In the genomic region with DNA sequence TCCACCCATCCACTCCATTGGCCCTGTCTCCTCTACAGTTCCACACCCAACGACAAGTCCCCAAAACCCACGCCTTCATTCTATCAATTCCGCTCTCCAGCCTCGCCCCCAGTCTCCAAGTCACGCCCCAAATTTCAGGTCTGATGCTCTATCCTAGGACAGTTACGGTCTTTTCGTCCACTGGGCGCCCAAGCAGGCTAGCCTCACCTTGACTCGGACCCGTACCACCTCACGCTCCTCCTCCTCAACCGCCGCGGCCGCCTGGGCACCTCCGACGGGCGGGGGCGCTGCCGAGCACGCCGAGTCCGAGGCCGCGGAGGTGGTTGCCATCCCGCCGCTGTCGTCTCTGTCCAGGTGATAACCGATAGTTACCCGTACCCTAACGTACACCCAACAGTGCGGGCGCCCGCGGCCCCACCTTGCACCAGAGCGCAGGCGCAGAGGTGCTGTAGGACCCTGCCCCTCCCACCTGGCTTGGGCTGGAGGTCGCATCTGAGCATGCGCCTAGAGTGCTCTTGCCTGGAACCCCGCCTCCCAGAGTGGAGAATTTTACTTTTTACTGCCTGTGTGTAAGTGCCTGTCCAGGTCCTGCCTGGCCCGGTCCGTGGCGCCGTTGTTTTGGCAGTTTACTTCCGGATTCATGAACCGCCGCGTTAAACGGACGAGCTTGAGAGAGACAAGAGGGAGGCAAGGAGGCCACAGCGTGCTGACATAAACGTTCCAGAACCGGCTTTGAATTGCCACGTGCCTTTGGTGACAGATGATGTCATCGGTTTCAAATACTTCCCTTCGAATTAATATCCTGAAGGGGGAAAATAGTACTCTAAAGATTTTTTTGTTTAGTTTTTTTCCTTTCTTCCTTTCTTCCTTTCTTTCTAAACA, we compare ENCODE assay signal across 8 mouse cellular contexts. TPM values are rescaled to one million over a fixed set of nuclear protein-coding genes. Genes with fewer than 3 reads are reported as not detected.
DNase-seq lines count a peak whose midpoint lies in the region; ATAC-seq and TF ChIP-seq lines count a peak whose summit lies in the region.

Gene Tbc1d25, minus strand, starts transcription at position 678 of the 882 bp plus-strand sequence.

- 0 out of 2 replicates have a peak, but pooled peaks have one; percentile 39 for TF ChIP-seq POLR2A in olfactory bulb, adult 2 months (IDR thresholded peaks at IDR 0.05; ENCODE audit: insufficient read depth, low read depth, low read length)
- no peak for TF ChIP-seq POLR2A in thymus, adult 2 months (IDR thresholded peaks at IDR 0.05; ENCODE audit: control insufficient read depth, extremely low read depth, insufficient read depth, low read length, poor library complexity)

- peak; percentile 78 for DNase-seq in ES-E14 (ENCODE audit: low read depth, low spot score)
- DNase-seq in cerebellum, adult 11-12 months, result peak; percentile 88
- DNase-seq in heart, postnatal 25 days (ENCODE audit: low spot score), result peak; percentile 74
- peak; percentile 75 to 82 for DNase-seq in layer of hippocampus, adult 2 months (ENCODE audit: low spot score in 2 of 2)
- peak; percentile 91 for DNase-seq in lung, embryonic 14.5 days
- DNase-seq in thymus, adult 2 months, result peak; percentile 83

- H3K4me3 ChIP-seq in ES-E14 (ENCODE audit: insufficient read depth in 1 of 2, low read depth in 1 of 2, low read length in 2 of 2, poor library complexity in 1 of 2, severe bottlenecking in 1 of 2), result peak within 1 kb of the TSS; percentile 79 to 94
- H3K4me3 ChIP-seq in forebrain, embryonic 15.5 days, result peak within 1 kb of the TSS; percentile 70
- peak within 1 kb of the TSS; percentile 72 for H3K4me3 ChIP-seq in layer of hippocampus, adult 2 months
- H3K4me3 ChIP-seq in lung, embryonic 14.5 days (ENCODE audit: low read depth, low read length), result peak within 1 kb of the TSS; percentile 52
- peak within 1 kb of the TSS; percentile 91 for H3K4me3 ChIP-seq in olfactory bulb, adult 2 months (ENCODE audit: insufficient read depth, low read depth, low read length)
- peak within 1 kb of the TSS; percentile 95 for H3K4me3 ChIP-seq in thymus, adult 2 months (ENCODE audit: control insufficient read depth, insufficient read depth, low read length)

- H3K9ac ChIP-seq in ES-E14 (ENCODE audit: insufficient read depth, low read depth, low read length, poor library complexity, severe bottlenecking), result peak within 1 kb of the TSS; percentile 85
- peak within 1 kb of the TSS; percentile 65 for H3K9ac ChIP-seq in forebrain, embryonic 15.5 days (replicated peaks)
- peak within 1 kb of the TSS; percentile 45 for H3K9ac ChIP-seq in lung, embryonic 14.5 days

- peak within 1 kb of the TSS; percentile 51 for H3K4me2 ChIP-seq in forebrain, embryonic 15.5 days (replicated peaks)
- H3K4me2 ChIP-seq in lung, embryonic 14.5 days, result peak within 1 kb of the TSS; percentile 59

- WGBS in forebrain, embryonic 15.5 days, result 14% methylated on average over 56 of the region's 56 CpGs
- 8% methylated on average over 56 of the region's 56 CpGs for WGBS in lung, embryonic 14.5 days
- WGBS in olfactory bulb, adult 2 months, result 13% methylated on average over 56 of the region's 56 CpGs
- 1% methylated on average over 56 of the region's 56 CpGs for WGBS in thymus, adult 2 months

- in situ Hi-C loops in ES-E14 (cut with MboI; ENCODE audit: low sequenced_read_pairs in 2 of 2, unreplicated experiment in 2 of 2), result no loop called here

- no peaks in the 10 kb centered on the region for H3K27me3 ChIP-seq in forebrain, embryonic 15.5 days
- no peaks in the 10 kb centered on the region for H3K27me3 ChIP-seq in lung, embryonic 14.5 days (ENCODE audit: insufficient read depth, low read length)
- no peaks in the 10 kb centered on the region for H3K27me3 ChIP-seq in thymus, adult 2 months (ENCODE audit: control insufficient read depth, insufficient read depth, low read length)

- intact Hi-C loops in heart, postnatal 25 days (cut with DNase I), result no loop called here

- TF ChIP-seq CTCF in layer of hippocampus, adult 2 months (conservative IDR thresholded peaks at IDR 0.05), result peak; percentile 58
- peak; percentile 29 for TF ChIP-seq CTCF in lung, embryonic 14.5 days (IDR thresholded peaks at IDR 0.05; ENCODE audit: low read depth)
- peak; percentile 21; the same call in 1 of the 2 replicates for TF ChIP-seq CTCF in olfactory bulb, adult 2 months (IDR thresholded peaks at IDR 0.05; ENCODE audit: insufficient read depth, low read depth, low read length)
- 0 out of 2 replicates have a peak, but pooled peaks have one; percentile 32 for TF ChIP-seq CTCF in thymus, adult 2 months (IDR thresholded peaks at IDR 0.05; ENCODE audit: borderline replicate concordance, control insufficient read depth, extremely low read depth, insufficient read depth, low read length, poor library complexity)

- peaks cover 0 to 4% of the 10 kb centered on the region in 2 experiments; a peak in 1 of 4 replicates for H3K4me1 ChIP-seq in ES-E14 (ENCODE audit: control insufficient read depth in 2 of 2, insufficient read depth in 2 of 2, low read length in 2 of 2, poor library complexity in 1 of 2)
- H3K4me1 ChIP-seq in forebrain, embryonic 15.5 days, result peaks cover 7% of the 10 kb centered on the region
- H3K4me1 ChIP-seq in lung, embryonic 14.5 days (ENCODE audit: insufficient read depth), result no peaks in the 10 kb centered on the region
- H3K4me1 ChIP-seq in olfactory bulb, adult 2 months (ENCODE audit: control insufficient read depth, insufficient read depth, low read length), result no peaks in the 10 kb centered on the region
- no peaks in the 10 kb centered on the region for H3K4me1 ChIP-seq in thymus, adult 2 months (replicated peaks; ENCODE audit: control insufficient read depth, insufficient read depth, low read length)

- H3K9me3 ChIP-seq in ES-E14 (ENCODE audit: control insufficient read depth, insufficient read depth, low read depth, low read length), result no peaks in the 10 kb centered on the region
- no peaks in the 10 kb centered on the region for H3K9me3 ChIP-seq in forebrain, embryonic 15.5 days
- no peaks in the 10 kb centered on the region for H3K9me3 ChIP-seq in lung, embryonic 14.5 days (ENCODE audit: low read depth, low read length)

- H3K36me3 ChIP-seq in ES-E14 (ENCODE audit: control insufficient read depth, insufficient read depth, low read length, poor library complexity, severe bottlenecking), result peaks cover 11% of the 10 kb centered on the region
- no peaks in the 10 kb centered on the region for H3K36me3 ChIP-seq in forebrain, embryonic 15.5 days
- 0 out of 2 replicates have a peak, but pooled peaks cover 3% of the 10 kb centered on the region for H3K36me3 ChIP-seq in lung, embryonic 14.5 days (ENCODE audit: insufficient read depth)
- H3K36me3 ChIP-seq in thymus, adult 2 months (ENCODE audit: control insufficient read depth, insufficient read depth, low read length), result no peaks in the 10 kb centered on the region

- peak within 1 kb of the TSS; percentile 89 for H3K27ac ChIP-seq in ES-E14 (ENCODE audit: insufficient read depth, low read depth, low read length, poor library complexity, severe bottlenecking)
- peak within 1 kb of the TSS; percentile 46; the same call in 1 of the 2 replicates for H3K27ac ChIP-seq in forebrain, embryonic 15.5 days (replicated peaks)
- peak within 1 kb of the TSS; percentile 88 for H3K27ac ChIP-seq in layer of hippocampus, adult 2 months
- no peak within 1 kb of the TSS; the same call in 1 of the 2 replicates for H3K27ac ChIP-seq in lung, embryonic 14.5 days (ENCODE audit: low read depth)
- H3K27ac ChIP-seq in olfactory bulb, adult 2 months (ENCODE audit: insufficient read depth, low read depth, low read length), result no peak within 1 kb of the TSS
- H3K27ac ChIP-seq in thymus, adult 2 months (ENCODE audit: control insufficient read depth, insufficient read depth, low read length), result no peak within 1 kb of the TSS

- peak; percentile 96 for ATAC-seq in forebrain, embryonic 15.5 days (replicated peaks)
- peak; percentile 95 for ATAC-seq in lung, embryonic 14.5 days (ENCODE audit: insufficient read depth)

TF ChIP-seq in ES-E14, 5 proteins besides CTCF, POLR2A, EP300 and RAD21:
- TF ChIP-seq ZC3H11A (IDR thresholded peaks at IDR 0.05; ENCODE audit: borderline replicate concordance, low read depth, low read length) (no peak), ZNF384 (IDR thresholded peaks at IDR 0.05; ENCODE audit: low read depth, low read length) (no peak), HCFC1 (IDR thresholded peaks at IDR 0.05; ENCODE audit: borderline replicate concordance, insufficient read depth, low read length) (no peak), MAFK (IDR thresholded peaks at IDR 0.05; ENCODE audit: insufficient read depth, low read depth, low read length) (no peak), CHD2 (IDR thresholded peaks at IDR 0.05; ENCODE audit: low read depth, low read length) (no peak)

RNA-seq across cellular contexts. Expression of gene Tbc1d25, which starts in this region (rescaled TPM):
- 10.5 and 13.7 TPM in 2 replicates for total RNA-seq in ES-E14 (2012; rRNA removed)
- polyA plus RNA-seq in forebrain, embryonic 15.5 days (2015; fragmentation: Nextera tagmentation; extraction: Ambion mirVana), result 24.9 and 25.3 TPM in 2 replicates
- 1 to 10 TPM; 4.2 to 4.3 TPM for total RNA-seq in heart, postnatal 25 days (2021)
- 10 to 100 TPM; 13.5 to 13.6 TPM for total RNA-seq in layer of hippocampus, adult 2 months (2021)
- 12.4 and 12.6 TPM in 2 replicates for polyA plus RNA-seq in lung, embryonic 14.5 days (2014; fragmentation: Nextera tagmentation; extraction: Ambion mirVana)
- polyA plus RNA-seq in olfactory bulb, adult 2 months (2012; ENCODE audit: insufficient read depth, insufficient read length, low replicate concordance, missing spikeins), result not detected in 2 replicates
- polyA plus RNA-seq in thymus, adult 2 months (2012; rRNA removed), result 35.0 and 36.3 TPM in 2 replicates

Comparison
In these comparisons a context has a peak if more than half of its experiments do, and no peak if none do; other contexts are left out.
1. RNA of gene Tbc1d25 (polyA plus RNA-seq): 35.0 to 36.3 TPM in thymus, adult 2 months, 24.9 to 25.3 TPM in forebrain, embryonic 15.5 days and 12.4 to 12.6 TPM in lung, embryonic 14.5 days; not detected in olfactory bulb, adult 2 months; every median in the first group is over 10 times any median in the second.
2. H3K27ac ChIP-seq: peak in ES-E14 (single experiment), forebrain, embryonic 15.5 days (single experiment) and layer of hippocampus, adult 2 months (single experiment); none in lung, embryonic 14.5 days (single experiment), olfactory bulb, adult 2 months (single experiment) and thymus, adult 2 months (single experiment).
3. Peak in every context shown above with its lines, with median percentiles within 50 percentile points of each other: DNase-seq, H3K4me3 ChIP-seq, H3K9ac ChIP-seq and CTCF ChIP-seq.